Mouse (Mus musculus): ENCODE data around the gene Sh3gl3.

DNA sequence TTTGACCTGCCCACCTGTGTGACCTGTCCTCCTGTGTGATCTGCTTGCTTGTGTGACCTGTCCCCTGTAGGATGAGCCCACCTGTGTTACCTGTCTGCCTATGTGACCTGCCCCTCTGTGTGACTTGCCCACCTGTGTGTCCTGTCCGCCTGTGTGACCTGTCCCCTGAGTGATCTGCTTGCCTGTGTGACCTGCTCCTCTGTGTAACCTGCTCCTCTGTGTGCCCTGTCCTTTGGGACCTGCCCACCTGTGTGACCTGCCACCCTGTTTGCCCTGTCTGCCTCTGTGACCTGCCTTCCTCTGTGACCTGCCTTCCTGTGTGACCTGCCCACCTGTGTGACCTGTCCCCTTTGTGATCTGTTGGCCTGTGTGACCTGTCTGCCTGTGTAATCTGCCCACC is 79.7 kb downstream of the Sh3gl3 start:
- TF ChIP-seq CTCF (IDR thresholded peaks at IDR 0.05; ENCODE audit: insufficient read depth, low read depth, low read length) (no peak), POLR2A (IDR thresholded peaks at IDR 0.05; ENCODE audit: insufficient read depth, low read depth, low read length) (no peak)
